Mouse (Mus musculus) forebrain, postnatal 0 days (tissue): ENCODE measurements around the gene Rbm34. TPM values are rescaled to one million over a fixed set of nuclear protein-coding genes. Genes with fewer than 3 reads are reported as not detected.
"Not testable (repeated sequence)": the region's sequence is repeated elsewhere in the genome, so short reads cannot be mapped to it uniquely, and the experiment has no call there.

Experiments
- ATAC-seq: fragments of 200-750 bp; cut with Nextera tagmentation; 2 replicates; pipeline ENCODE4 v1.8.0; 2017; ENCODE audit warnings: mild to moderate bottlenecking, moderate library complexity
- DNase-seq: peaks from one replicate; pipeline ENCODE4 v3.0.0-alpha.2; 2015
- H3K27ac ChIP-seq: fragments of 300-500 bp; sonication (generic); 2 replicates; pipeline ENCODE4 v1.5.1; 2014; ENCODE audit warnings: low read depth, mild to moderate bottlenecking, antibody characterized with exemption, low read length, moderate library complexity, mixed read lengths
- H3K27me3 ChIP-seq: fragments of 300-500 bp; sonication (generic); 2 replicates; pipeline ENCODE4 v1.6.1; 2014; ENCODE audit warnings: mild to moderate bottlenecking, low read length, mixed read lengths; ENCODE audit not compliant: insufficient read depth
- H3K36me3 ChIP-seq: fragments of 300-500 bp; sonication (generic); 2 replicates; pipeline ENCODE4 v1.6.1; 2014; ENCODE audit warnings: mild to moderate bottlenecking, moderate library complexity; ENCODE audit not compliant: insufficient read depth
- H3K4me1 ChIP-seq: fragments of 300-500 bp; sonication (generic); 2 replicates; pipeline ENCODE4 v1.6.1; 2014; ENCODE audit warnings: antibody characterized with exemption; ENCODE audit not compliant: insufficient read depth
- H3K4me2 ChIP-seq: fragments of 300-500 bp; sonication (generic); 2 replicates; pipeline ENCODE4 v1.6.1; 2014; ENCODE audit warnings: low read depth, mild to moderate bottlenecking, moderate library complexity
- H3K4me3 ChIP-seq: fragments of 300-500 bp; sonication (generic); 2 replicates; pipeline ENCODE4 v1.5.1; 2014; ENCODE audit warnings: low read depth, low read length, mixed read lengths
- H3K9ac ChIP-seq: fragments of 300-500 bp; sonication (generic); 2 replicates; pipeline ENCODE4 v1.6.1; 2014; ENCODE audit warnings: mild to moderate bottlenecking
- H3K9me3 ChIP-seq: fragments of 300-500 bp; sonication (generic); 2 replicates; pipeline ENCODE4 v1.6.1; 2016; ENCODE audit warnings: low read length
- CTCF ChIP-seq: sonication (generic); IDR thresholded peaks from 2 replicates; pipeline ENCODE4 v1.5.1; 2016; ENCODE audit warnings: antibody characterized with exemption, control low read depth, low read depth
- WGBS: fragments of 180-500 bp; shearing (Covaris S2); extraction: QIAGEN DNeasy Blood & Tissue Kit; methylation state at CpG from one replicate; pipeline ENCODE4 v1.1.7; 2014; 5-methylcytosine and 5-hydroxymethylcytosine counted together
- polyA plus RNA-seq: library from polyadenylated mRNA; unstranded; fragments of >200 nt; fragmentation: Nextera tagmentation; extraction: Ambion mirVana; gene quantifications from 2 replicates; pipeline ENCODE4 v1.2.1, GENCODE M21; 2015
- total RNA-seq: library from RNA; depleted of rRNA; stranded (reverse); fragments of >200 nt; gene quantifications from 2 replicates; pipeline ENCODE4 v1.2.3, GENCODE M21; 2014

Rbm34 gene
- total and polyA plus RNA-seq, 2 experiments from 2014 or later, result 24.7 to 31.1 TPM

- Histone ChIP-seq H3K36me3 (no peaks in the 10 kb centered on the region), H3K9me3 (no peaks in the 10 kb centered on the region), H3K9ac (no peak overlapping the region), H3K4me1 (no peaks in the 10 kb centered on the region), H3K27ac (no peak overlapping the region), H3K27me3 (peaks cover 3% of the 10 kb centered on the region; the same call in 1 of the 2 replicates), H3K4me2 (no peak overlapping the region), H3K4me3 (no peak overlapping the region)
- no peak for TF ChIP-seq CTCF
- WGBS, result 62% methylated on average over 5 of the region's 5 CpGs
- DNase-seq (no peak), ATAC-seq (no peak)
Observed at GRCm38 (mm10) chr8:126980046-126980445, 9.2 kb upstream of the Rbm34 start.

- no peak for TF ChIP-seq CTCF
- Histone ChIP-seq H3K27ac (no peak overlapping the region), H3K4me1 (no peaks in the 10 kb centered on the region), H3K9ac (no peak overlapping the region), H3K4me3 (peak overlapping the region; percentile 17), H3K4me2 (peak overlapping the region; percentile 30), H3K36me3 (no peaks in the 10 kb centered on the region), H3K9me3 (no peaks in the 10 kb centered on the region), H3K27me3 (peaks cover 3% of the 10 kb centered on the region; the same call in 1 of the 2 replicates)
- DNase-seq (no peak), ATAC-seq (no peak)
- WGBS, result 25% methylated on average over 27 of the region's 27 CpGs
Observed at GRCm38 (mm10) chr8:126979091-126979920, 8.4 kb upstream of the Rbm34 start.

GRCm38 (mm10) chr8:126978535-126978934 lies 7.7 kb upstream of the Rbm34 start:
- not testable (repeated sequence) for H3K36me3 ChIP-seq, H3K9me3 ChIP-seq, H3K9ac ChIP-seq, DNase-seq, H3K27me3 ChIP-seq, ATAC-seq, H3K27ac ChIP-seq, H3K4me2 ChIP-seq, H3K4me1 ChIP-seq
- WGBS, result 25% methylated on average over 2 of the region's 3 CpGs
- peak overlapping the region; percentile 17; the same call in 1 of the 2 replicates for H3K4me3 ChIP-seq

GRCm38 (mm10) chr8:126978028-126978427 lies 7.2 kb upstream of the Rbm34 start:
- WGBS, result 78% methylated on average over 10 of the region's 10 CpGs
- H3K4me1 ChIP-seq, result no peaks in the 10 kb centered on the region
- H3K36me3 ChIP-seq, result no peaks in the 10 kb centered on the region
- H3K27me3 ChIP-seq, result peaks cover 3% of the 10 kb centered on the region; the same call in 1 of the 2 replicates
- ATAC-seq, result no peak
- no peak overlapping the region for H3K4me2 ChIP-seq
- H3K4me3 ChIP-seq, result no peak overlapping the region
- H3K9me3 ChIP-seq, result no peaks in the 10 kb centered on the region
- TF ChIP-seq CTCF, result no peak
- H3K27ac ChIP-seq, result no peak overlapping the region
- H3K9ac ChIP-seq, result no peak overlapping the region
- no peak for DNase-seq

- no peak overlapping the region for H3K4me3 ChIP-seq
- no peaks in the 10 kb centered on the region for H3K36me3 ChIP-seq
- no peak overlapping the region for H3K9ac ChIP-seq
- TF ChIP-seq CTCF, result no peak
- no peaks in the 10 kb centered on the region for H3K9me3 ChIP-seq
- H3K27ac ChIP-seq, result no peak overlapping the region
- no peak overlapping the region for H3K4me2 ChIP-seq
- H3K4me1 ChIP-seq, result no peaks in the 10 kb centered on the region
- WGBS, result 41% methylated on average over 8 of the region's 8 CpGs
- DNase-seq, result no peak
- no peak for ATAC-seq
- peaks cover 3% of the 10 kb centered on the region; the same call in 1 of the 2 replicates for H3K27me3 ChIP-seq
Observed at GRCm38 (mm10) chr8:126976608-126977348, 5.9 kb upstream of the Rbm34 start.

- Histone ChIP-seq H3K4me3 (no peak overlapping the region), H3K36me3 (no peaks in the 10 kb centered on the region), H3K27ac (no peak overlapping the region), H3K27me3 (peaks cover 3% of the 10 kb centered on the region; the same call in 1 of the 2 replicates), H3K9me3 (no peaks in the 10 kb centered on the region), H3K4me1 (no peaks in the 10 kb centered on the region), H3K4me2 (no peak overlapping the region), H3K9ac (no peak overlapping the region)
- 7% methylated on average over 1 of the region's 1 CpGs for WGBS
- peak; percentile 77 for TF ChIP-seq CTCF
- DNase-seq (peak; percentile 81), ATAC-seq (no peak)
Observed at GRCm38 (mm10) chr8:126975706-126976105, 4.8 kb upstream of the Rbm34 start.

- Histone ChIP-seq H3K9ac (no peak overlapping the region), H3K9me3 (no peaks in the 10 kb centered on the region), H3K27ac (no peak overlapping the region), H3K36me3 (no peaks in the 10 kb centered on the region), H3K4me1 (no peaks in the 10 kb centered on the region), H3K4me2 (no peak overlapping the region), H3K27me3 (peaks cover 3% of the 10 kb centered on the region; the same call in 1 of the 2 replicates), H3K4me3 (no peak overlapping the region)
- DNase-seq, result no peak
- no peak for TF ChIP-seq CTCF
- ATAC-seq, result no peak
- 71% methylated on average over 4 of the region's 4 CpGs for WGBS
Observed at GRCm38 (mm10) chr8:126974511-126974910, 3.6 kb upstream of the Rbm34 start.
